Mouse (Mus musculus): Measurements from ENCODE around the gene Apbb2. TPM values are rescaled to one million over a fixed set of nuclear protein-coding genes. Genes with fewer than 3 reads are reported as not detected.

Apbb2 gene
- polyA plus RNA-seq, 1 experiment = 27.7 TPM

DNA sequence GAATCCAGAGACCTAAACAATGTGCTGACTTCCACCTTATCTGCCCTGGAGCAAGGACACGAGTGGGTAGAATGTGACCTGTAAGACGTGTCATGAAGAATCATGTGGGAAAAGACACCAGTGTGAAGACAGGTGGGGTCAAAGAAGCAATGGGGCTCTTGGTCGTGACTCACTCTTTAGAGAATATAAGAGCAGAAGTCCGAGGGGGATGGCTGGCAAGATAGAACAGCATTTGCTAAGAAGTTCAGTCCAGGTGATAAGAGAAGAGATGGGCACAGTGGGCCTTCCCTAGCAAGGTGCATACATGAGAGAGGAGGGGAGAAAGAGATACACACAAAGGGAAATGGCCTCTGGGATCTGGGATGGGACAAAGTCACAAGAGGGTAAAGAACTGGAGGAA lies 163.8 kb downstream of the Apbb2 start:
- H3K27ac ChIP-seq (ENCODE audit: insufficient read depth, low read depth, low read length) = no peak overlapping the region
- H3K36me3 ChIP-seq (ENCODE audit: control insufficient read depth, insufficient read depth, low read length) = no peaks in the 10 kb centered on the region; the same call in 1 of the 2 replicates
- WGBS = 63% methylated on average over 4 of the region's 4 CpGs
- peaks cover 20% of the 10 kb centered on the region for H3K4me1 ChIP-seq (ENCODE audit: control insufficient read depth, insufficient read depth, low read length)
- TF ChIP-seq CTCF (conservative IDR thresholded peaks at IDR 0.05; ENCODE audit: insufficient read depth, insufficient read length, low read depth, low read length) (no peak), POLR2A (IDR thresholded peaks at IDR 0.05; ENCODE audit: low read depth, low read length) (no peak)
- H3K4me3 ChIP-seq (ENCODE audit: insufficient read depth, low read depth, low read length) = no peak overlapping the region
- DNase-seq = no peak
- no peaks in the 10 kb centered on the region for H3K27me3 ChIP-seq (replicated peaks; ENCODE audit: control insufficient read depth, insufficient read depth, low read length)

DNA sequence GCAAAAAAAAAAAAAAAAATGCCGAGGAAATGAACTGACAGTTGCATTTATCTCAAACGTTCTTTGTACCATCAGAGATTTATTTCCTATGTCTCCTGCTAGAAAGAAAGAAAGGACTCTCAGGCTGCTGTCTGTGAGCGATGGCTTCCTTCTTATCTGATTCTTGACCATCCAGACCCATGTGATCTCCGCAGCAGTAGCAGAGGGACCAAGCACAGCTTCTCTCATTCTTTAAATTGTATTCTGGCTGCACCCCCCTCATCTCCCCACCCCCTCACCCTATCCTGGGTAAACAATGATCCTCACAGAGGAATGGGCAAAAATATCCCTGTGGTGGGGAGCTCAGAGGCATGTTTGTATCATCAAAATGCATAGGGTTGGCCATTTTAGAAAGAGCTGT lies 165.5 kb downstream of the Apbb2 start:
- 35% methylated on average over 4 of the region's 4 CpGs for WGBS
- DNase-seq = peak; percentile 59
- Histone ChIP-seq H3K4me1 (ENCODE audit: control insufficient read depth, insufficient read depth, low read length) (peaks cover 15% of the 10 kb centered on the region), H3K4me3 (ENCODE audit: insufficient read depth, low read depth, low read length) (no peak overlapping the region), H3K27me3 (replicated peaks; ENCODE audit: control insufficient read depth, insufficient read depth, low read length) (no peaks in the 10 kb centered on the region), H3K36me3 (ENCODE audit: control insufficient read depth, insufficient read depth, low read length) (no peaks in the 10 kb centered on the region; the same call in 1 of the 2 replicates), H3K27ac (ENCODE audit: insufficient read depth, low read depth, low read length) (peak overlapping the region; percentile 47; the same call in 1 of the 2 replicates)
- no peak for TF ChIP-seq POLR2A (IDR thresholded peaks at IDR 0.05; ENCODE audit: low read depth, low read length)
- TF ChIP-seq CTCF (conservative IDR thresholded peaks at IDR 0.05; ENCODE audit: insufficient read depth, insufficient read length, low read depth, low read length) = no peak

DNA sequence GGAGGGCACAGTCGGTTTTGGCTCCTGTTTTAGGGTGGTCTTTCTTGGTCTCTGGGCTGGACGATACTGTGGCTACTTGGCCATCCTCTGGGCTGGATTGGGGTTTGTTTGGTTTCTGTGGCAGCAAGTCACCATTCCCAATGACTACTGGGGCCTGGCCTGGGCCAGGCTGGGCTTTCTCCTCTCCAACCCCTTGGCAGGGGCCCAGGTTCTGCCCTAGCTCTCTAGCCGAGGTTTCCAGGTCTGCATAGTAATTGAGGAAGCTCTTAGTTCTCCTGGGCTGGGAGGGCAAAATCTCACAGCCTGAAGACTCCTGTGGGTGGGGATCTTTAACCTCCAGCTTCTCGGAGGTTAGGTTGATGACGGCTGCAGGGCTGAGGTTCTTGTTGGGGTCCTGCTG lies 167.0 kb downstream of the Apbb2 start:
- H3K27me3 ChIP-seq (replicated peaks; ENCODE audit: control insufficient read depth, insufficient read depth, low read length) = no peaks in the 10 kb centered on the region
- H3K36me3 ChIP-seq (ENCODE audit: control insufficient read depth, insufficient read depth, low read length) = no peaks in the 10 kb centered on the region; the same call in 1 of the 2 replicates
- peaks cover 13% of the 10 kb centered on the region; the same call in 1 of the 2 replicates for H3K4me1 ChIP-seq (ENCODE audit: control insufficient read depth, insufficient read depth, low read length)
- 62% methylated on average over 5 of the region's 5 CpGs for WGBS
- no peak for TF ChIP-seq POLR2A (IDR thresholded peaks at IDR 0.05; ENCODE audit: low read depth, low read length)
- TF ChIP-seq CTCF (conservative IDR thresholded peaks at IDR 0.05; ENCODE audit: insufficient read depth, insufficient read length, low read depth, low read length) = no peak
- H3K4me3 ChIP-seq (ENCODE audit: insufficient read depth, low read depth, low read length) = no peak overlapping the region
- H3K27ac ChIP-seq (ENCODE audit: insufficient read depth, low read depth, low read length) = no peak overlapping the region
- DNase-seq = peak; percentile 78

DNA sequence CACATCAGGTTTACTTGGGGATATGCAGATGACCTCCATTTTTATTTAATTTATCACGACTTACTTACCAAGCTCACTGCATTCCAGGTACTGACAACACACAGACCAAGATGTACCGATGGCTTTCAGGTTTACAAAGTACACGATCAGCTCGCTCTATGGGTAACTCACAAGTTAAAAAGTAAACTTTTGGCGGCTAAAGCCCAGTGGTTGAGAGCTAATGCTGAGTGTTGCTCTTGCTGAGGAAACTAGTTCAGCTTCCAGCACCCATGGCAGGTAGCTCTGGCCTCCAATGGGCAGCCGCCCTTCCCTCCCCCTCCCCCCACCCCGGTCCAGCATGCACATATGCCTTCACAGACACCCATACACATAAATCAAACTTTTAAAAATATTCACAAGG lies 173.1 kb downstream of the Apbb2 start:
- H3K27me3 ChIP-seq (replicated peaks; ENCODE audit: control insufficient read depth, insufficient read depth, low read length) = no peaks in the 10 kb centered on the region
- TF ChIP-seq POLR2A (IDR thresholded peaks at IDR 0.05; ENCODE audit: low read depth, low read length) = no peak
- no peak for TF ChIP-seq CTCF (conservative IDR thresholded peaks at IDR 0.05; ENCODE audit: insufficient read depth, insufficient read length, low read depth, low read length)
- no peak overlapping the region for H3K4me3 ChIP-seq (ENCODE audit: insufficient read depth, low read depth, low read length)
- H3K36me3 ChIP-seq (ENCODE audit: control insufficient read depth, insufficient read depth, low read length) = no peaks in the 10 kb centered on the region; the same call in 1 of the 2 replicates
- no peak overlapping the region for H3K27ac ChIP-seq (ENCODE audit: insufficient read depth, low read depth, low read length)
- peaks cover 10% of the 10 kb centered on the region for H3K4me1 ChIP-seq (ENCODE audit: control insufficient read depth, insufficient read depth, low read length)
- peak; percentile 67 for DNase-seq
- WGBS = 65% methylated on average over 7 of the region's 7 CpGs

DNA sequence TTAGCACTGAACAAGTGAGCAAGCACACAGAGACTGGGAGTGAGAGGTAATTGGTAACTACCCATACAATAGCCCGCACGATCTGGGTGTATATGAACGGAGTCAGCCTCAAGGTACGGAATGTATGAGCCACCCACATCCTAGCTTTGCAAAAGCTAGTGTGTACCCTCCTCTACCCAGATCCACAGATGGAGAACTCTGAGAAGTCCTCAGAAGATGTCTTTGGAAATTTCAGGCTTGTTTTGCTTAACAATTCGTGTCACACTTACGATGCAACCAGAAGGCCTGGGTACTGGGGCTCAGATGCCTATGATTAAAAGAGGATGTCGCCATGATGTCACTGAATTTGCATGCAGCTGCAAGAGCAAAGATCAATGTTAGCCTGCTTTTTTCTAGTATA lies 176.3 kb downstream of the Apbb2 start:
- Histone ChIP-seq H3K27me3 (replicated peaks; ENCODE audit: control insufficient read depth, insufficient read depth, low read length) (no peaks in the 10 kb centered on the region), H3K36me3 (ENCODE audit: control insufficient read depth, insufficient read depth, low read length) (no peaks in the 10 kb centered on the region; the same call in 1 of the 2 replicates), H3K4me3 (ENCODE audit: insufficient read depth, low read depth, low read length) (no peak overlapping the region), H3K27ac (ENCODE audit: insufficient read depth, low read depth, low read length) (no peak overlapping the region), H3K4me1 (ENCODE audit: control insufficient read depth, insufficient read depth, low read length) (peaks cover 10% of the 10 kb centered on the region)
- whole genome bisulfite sequencing = 93% methylated on average over 7 of the region's 7 CpGs
- DNase-seq = no peak
- no peak for TF ChIP-seq POLR2A (IDR thresholded peaks at IDR 0.05; ENCODE audit: low read depth, low read length)
- no peak for TF ChIP-seq CTCF (conservative IDR thresholded peaks at IDR 0.05; ENCODE audit: insufficient read depth, insufficient read length, low read depth, low read length)

DNA sequence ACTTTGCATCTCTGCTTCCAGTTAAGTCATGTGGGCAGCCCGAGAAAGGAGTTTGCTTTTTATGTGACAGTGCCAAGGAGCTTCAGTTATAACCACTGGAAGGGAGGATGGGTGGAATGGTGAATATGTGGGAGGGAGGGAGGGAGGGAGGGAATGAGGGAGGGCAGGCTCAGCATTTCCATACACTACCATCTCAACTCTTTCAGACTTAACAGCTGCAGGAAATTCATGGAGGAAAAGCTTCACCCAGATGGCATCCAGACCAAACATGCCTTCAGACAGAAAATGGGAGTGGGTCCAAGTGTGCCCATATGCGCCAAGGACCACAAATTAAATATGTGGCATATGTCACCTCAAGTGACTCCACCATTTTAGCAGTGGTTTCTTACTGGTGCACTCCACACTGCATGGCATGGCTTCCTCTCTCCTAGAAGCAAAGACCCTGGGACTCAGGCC lies 181.8 kb downstream of the Apbb2 start:
- no peaks in the 10 kb centered on the region for H3K27me3 ChIP-seq (replicated peaks; ENCODE audit: control insufficient read depth, insufficient read depth, low read length)
- no peaks in the 10 kb centered on the region for H3K4me1 ChIP-seq (ENCODE audit: control insufficient read depth, insufficient read depth, low read length)
- WGBS = 58% methylated on average over 2 of the region's 2 CpGs
- DNase-seq = no peak
- H3K4me3 ChIP-seq (ENCODE audit: insufficient read depth, low read depth, low read length) = no peak overlapping the region
- H3K27ac ChIP-seq (ENCODE audit: insufficient read depth, low read depth, low read length) = no peak overlapping the region
- H3K36me3 ChIP-seq (ENCODE audit: control insufficient read depth, insufficient read depth, low read length) = no peaks in the 10 kb centered on the region
- TF ChIP-seq CTCF (conservative IDR thresholded peaks at IDR 0.05; ENCODE audit: insufficient read depth, insufficient read length, low read depth, low read length) (no peak), POLR2A (IDR thresholded peaks at IDR 0.05; ENCODE audit: low read depth, low read length) (no peak)

DNA sequence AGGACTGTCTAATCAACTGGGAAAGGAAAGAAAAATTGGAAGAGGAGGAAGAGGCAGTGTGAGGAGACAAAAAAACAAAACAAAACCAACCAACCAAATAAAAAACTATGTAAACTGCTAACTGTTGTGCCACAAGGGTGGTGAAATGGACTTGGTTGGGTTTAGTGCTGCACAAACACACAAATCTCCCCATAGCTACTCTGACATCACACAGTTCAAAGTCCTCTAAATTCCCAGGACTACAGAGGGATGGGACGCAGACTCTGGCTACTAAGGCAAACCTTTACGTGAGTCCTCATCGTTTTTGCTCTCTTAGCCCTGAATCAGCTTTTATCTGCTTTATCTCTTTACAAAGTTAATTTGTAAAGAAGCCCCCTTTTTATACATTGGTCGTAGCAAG lies 183.4 kb downstream of the Apbb2 start:
- H3K27me3 ChIP-seq (replicated peaks; ENCODE audit: control insufficient read depth, insufficient read depth, low read length) = no peaks in the 10 kb centered on the region
- no peaks in the 10 kb centered on the region for H3K4me1 ChIP-seq (ENCODE audit: control insufficient read depth, insufficient read depth, low read length)
- no peak overlapping the region for H3K27ac ChIP-seq (ENCODE audit: insufficient read depth, low read depth, low read length)
- no peaks in the 10 kb centered on the region for H3K36me3 ChIP-seq (ENCODE audit: control insufficient read depth, insufficient read depth, low read length)
- WGBS = 69% methylated on average over 4 of the region's 4 CpGs
- no peak overlapping the region for H3K4me3 ChIP-seq (ENCODE audit: insufficient read depth, low read depth, low read length)
- TF ChIP-seq CTCF (conservative IDR thresholded peaks at IDR 0.05; ENCODE audit: insufficient read depth, insufficient read length, low read depth, low read length) (no peak), POLR2A (IDR thresholded peaks at IDR 0.05; ENCODE audit: low read depth, low read length) (no peak)
- no peak for DNase-seq

Data from kidney, adult 2 months (tissue).